Mouse (Mus musculus) CD4-positive, CD25-positive, alpha-beta regulatory T cell, adult 2 months (primary cell): ENCODE measurements at regions not wholly inside any gene's neighbourhood (a gene's known extent, or its start where the extent isn't known, plus 50 kb on each side); places are given as distances from the start of the nearest gene placed in this dataset.

ENCODE experiments used
- DNase-seq: peaks from one replicate; pipeline ENCODE4 v3.0.0-alpha.2; 2012; ENCODE audit warnings: low read depth, low spot score

- DNase-seq = no peak
Observed at GRCm38 (mm10) chr2:118029470-118030108, 82.1 kb upstream of the Thbs1 start.

- no peak for DNase-seq
Observed at GRCm38 (mm10) chr2:118031662-118032061, 80.0 kb upstream of the Thbs1 start.

GRCm38 (mm10) chr2:118033377-118033776 is 78.3 kb upstream of the Thbs1 start:
- no peak for DNase-seq

GRCm38 (mm10) chr2:118034026-118034425 is 77.7 kb upstream of the Thbs1 start:
- DNase-seq = no peak

GRCm38 (mm10) chr2:118035333-118035732 is 76.3 kb upstream of the Thbs1 start:
- DNase-seq = no peak

GRCm38 (mm10) chr2:118038859-118039818 is 72.5 kb upstream of the Thbs1 start:
- DNase-seq = no peak

GRCm38 (mm10) chr2:118039819-118040206 is 71.9 kb upstream of the Thbs1 start:
- no peak for DNase-seq

GRCm38 (mm10) chr2:118042380-118043055 is 69.2 kb upstream of the Thbs1 start:
- DNase-seq = no peak

- no peak for DNase-seq
Observed at GRCm38 (mm10) chr2:118044666-118045065, 67.0 kb upstream of the Thbs1 start.

GRCm38 (mm10) chr2:118050326-118050725 is 61.4 kb upstream of the Thbs1 start:
- DNase-seq = no peak

GRCm38 (mm10) chr2:118051610-118052009 is 60.1 kb upstream of the Thbs1 start:
- no peak for DNase-seq

- no peak for DNase-seq
Observed at GRCm38 (mm10) chr2:118053512-118053911, 58.2 kb upstream of the Thbs1 start.

- DNase-seq = no peak
Observed at GRCm38 (mm10) chr2:118058654-118059395, 52.9 kb upstream of the Thbs1 start.

GRCm38 (mm10) chr2:118061291-118061690 is 50.4 kb upstream of the Thbs1 start:
- no peak for DNase-seq
